Mouse (Mus musculus) megakaryocyte, embryonic 14.5 days (primary cell): ENCODE measurements around the gene Klrg1. TPM values are rescaled to one million over a fixed set of nuclear protein-coding genes. Genes with fewer than 3 reads are reported as not detected.

Experiments used
- H3K27me3 ChIP-seq: replicated peaks from 2 replicates; pipeline ENCODE3; 2012; ENCODE audit warnings: inconsistent platforms
- H3K36me3 ChIP-seq: replicated peaks from 2 replicates; pipeline ENCODE3; 2012; ENCODE audit warnings: low read length, inconsistent platforms, mixed read lengths
- H3K4me1 ChIP-seq: 2 replicates; pipeline ENCODE4 v1.6.1; 2012; ENCODE audit warnings: inconsistent platforms
- H3K4me3 ChIP-seq: replicated peaks from 2 replicates; pipeline ENCODE3; 2012; ENCODE audit warnings: moderate library complexity, mild to moderate bottlenecking, inconsistent platforms
- H3K9me3 ChIP-seq: 2 replicates; pipeline ENCODE4 v1.6.1; 2012; ENCODE audit warnings: inconsistent platforms
- FLI1 ChIP-seq: IDR thresholded peaks from 2 replicates; pipeline ENCODE4 v1.6.1; 2012; ENCODE audit warnings: low read length, inconsistent platforms, mixed read lengths
- GATA1 ChIP-seq: IDR thresholded peaks from 3 replicates; pipeline ENCODE4 v1.6.1; 2012; ENCODE audit warnings: mixed read lengths, low read length, inconsistent platforms, borderline replicate concordance
- polyA plus RNA-seq: library from polyadenylated mRNA; stranded (reverse); fragments of >175 nt; gene quantifications from 2 replicates; pipeline ENCODE4 v1.2.3, GENCODE M21; 2012; ENCODE audit warnings: low replicate concordance; ENCODE audit not compliant: insufficient read depth

The Klrg1 gene
- not detected in 2 replicates for polyA plus RNA-seq

DNA sequence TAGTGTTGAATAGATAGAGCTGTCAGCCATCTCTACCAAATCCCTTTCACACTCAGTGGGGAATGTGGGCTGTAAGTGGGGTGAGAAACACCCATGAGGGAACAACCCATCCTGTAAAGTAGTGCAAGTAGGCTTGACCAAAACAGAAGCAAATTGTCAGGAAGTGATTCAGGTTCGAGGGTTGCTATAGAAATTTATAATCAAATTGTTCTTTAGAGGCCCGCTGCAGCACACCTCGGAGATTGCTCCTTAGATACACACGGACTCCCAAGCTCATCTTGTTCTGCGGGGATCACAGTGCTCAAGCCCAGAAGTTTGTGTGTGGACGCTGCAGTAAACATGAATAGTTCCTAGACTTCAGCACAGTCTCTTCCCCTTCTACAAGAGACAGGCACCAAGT is at the start of gene Klrg1:
Gene Klrg1 (minus strand): TSS at position 101 of the 400 bp plus-strand sequence.
- Histone ChIP-seq H3K36me3 (no peaks in the 10 kb centered on the region), H3K27me3 (peaks cover 2% of the 10 kb centered on the region), H3K4me3 (no peak within 1 kb of the TSS), H3K9me3 (no peaks in the 10 kb centered on the region), H3K4me1 (no peaks in the 10 kb centered on the region; the same call in 1 of the 2 replicates)
- TF ChIP-seq GATA1 (no peak), FLI1 (no peak)

DNA sequence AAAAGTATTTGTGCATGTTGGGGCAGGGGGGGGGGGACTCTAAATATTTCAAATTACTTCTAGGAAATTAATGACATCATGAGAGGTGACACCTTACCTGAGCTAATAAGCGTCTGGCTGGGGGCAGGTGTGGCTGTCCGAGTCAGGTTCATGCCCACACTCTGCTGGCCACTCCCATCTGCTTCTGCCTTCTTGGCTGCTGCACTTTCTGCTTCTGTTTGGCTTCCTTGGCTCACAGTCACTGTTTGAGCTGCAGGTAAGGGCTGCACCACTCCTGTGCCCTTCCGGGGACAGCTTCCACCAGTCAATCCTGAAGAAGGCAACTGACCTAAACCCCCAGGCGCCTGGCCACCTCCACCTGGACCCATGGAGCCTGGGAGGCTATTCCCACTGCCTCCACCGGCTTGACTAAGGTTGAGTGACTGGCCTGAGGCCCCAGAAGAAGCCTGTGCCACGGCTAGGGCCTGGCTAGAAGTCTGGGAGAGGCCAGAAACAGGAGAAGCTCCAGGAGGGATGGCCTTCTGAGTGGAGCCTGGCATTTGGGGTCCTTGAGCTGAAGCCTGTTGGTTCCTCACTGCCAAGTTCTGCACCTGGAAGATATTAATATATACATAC is 42.8 kb upstream of the Klrg1 start:
- Histone ChIP-seq H3K4me1 (no peaks in the 10 kb centered on the region), H3K9me3 (no peaks in the 10 kb centered on the region), H3K36me3 (peaks cover 54% of the 10 kb centered on the region), H3K27me3 (no peaks in the 10 kb centered on the region), H3K4me3 (no peak overlapping the region)
- no peak for TF ChIP-seq FLI1
- TF ChIP-seq GATA1 = no peak

DNA sequence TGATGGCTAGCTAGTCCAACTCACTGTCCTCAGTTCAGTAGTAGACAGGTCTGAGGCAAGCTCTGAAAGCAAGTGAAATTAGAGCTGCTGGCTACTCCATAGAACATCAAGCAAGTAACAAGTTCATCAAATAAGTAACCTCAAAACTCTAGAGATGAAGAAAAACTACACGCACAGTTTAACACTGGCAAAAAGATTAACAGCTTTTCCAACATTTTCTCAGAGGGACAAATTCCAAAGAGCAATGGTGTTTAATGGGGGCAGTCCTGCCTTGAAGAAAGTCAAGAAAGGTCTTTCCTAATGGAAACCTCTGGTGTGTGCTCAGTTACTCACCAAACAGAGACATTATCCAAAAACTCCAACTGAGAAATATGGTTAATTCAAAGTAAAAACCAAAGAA is 36.0 kb upstream of the Klrg1 start:
- Histone ChIP-seq H3K9me3 (no peaks in the 10 kb centered on the region), H3K36me3 (peaks cover 98% of the 10 kb centered on the region), H3K4me3 (no peak overlapping the region), H3K4me1 (no peaks in the 10 kb centered on the region; the same call in 1 of the 2 replicates), H3K27me3 (no peaks in the 10 kb centered on the region)
- TF ChIP-seq FLI1 = no peak
- no peak for TF ChIP-seq GATA1

DNA sequence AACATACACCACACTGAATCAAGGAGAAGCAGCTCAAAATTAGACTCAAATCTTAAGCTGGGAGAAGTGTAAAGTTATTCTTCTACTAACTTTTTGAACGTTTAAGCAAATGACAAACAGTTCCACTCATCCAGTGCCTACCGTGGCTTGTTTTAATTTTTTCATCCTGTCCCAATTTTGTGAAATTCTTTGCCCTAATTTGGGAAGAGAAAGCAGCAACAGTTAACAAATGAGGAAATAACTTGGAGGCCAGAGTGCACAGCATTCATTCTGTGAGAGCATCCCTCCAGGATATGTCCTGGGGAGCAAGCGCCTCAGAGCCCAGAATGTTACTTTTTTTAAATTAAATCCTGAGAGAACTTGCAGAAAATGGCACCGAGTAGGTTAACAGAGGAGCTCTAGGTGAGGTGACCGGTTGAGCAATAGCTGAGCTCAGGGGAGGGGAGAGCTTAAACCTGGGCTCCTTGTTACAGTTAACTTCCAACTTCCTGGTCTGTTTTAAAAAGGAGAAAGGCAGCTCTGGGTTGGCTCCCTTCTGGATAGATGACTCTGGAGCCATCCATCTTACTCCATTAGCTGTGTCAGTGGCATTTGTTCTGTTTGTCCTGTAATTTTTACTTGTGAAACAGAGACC is 27.6 kb upstream of the Klrg1 start:
- Histone ChIP-seq H3K36me3 (peaks cover 41% of the 10 kb centered on the region), H3K4me3 (peak overlapping the region; percentile 92), H3K27me3 (no peaks in the 10 kb centered on the region), H3K4me1 (peaks cover 34% of the 10 kb centered on the region), H3K9me3 (no peaks in the 10 kb centered on the region)
- TF ChIP-seq GATA1 (no peak), FLI1 (no peak)

DNA sequence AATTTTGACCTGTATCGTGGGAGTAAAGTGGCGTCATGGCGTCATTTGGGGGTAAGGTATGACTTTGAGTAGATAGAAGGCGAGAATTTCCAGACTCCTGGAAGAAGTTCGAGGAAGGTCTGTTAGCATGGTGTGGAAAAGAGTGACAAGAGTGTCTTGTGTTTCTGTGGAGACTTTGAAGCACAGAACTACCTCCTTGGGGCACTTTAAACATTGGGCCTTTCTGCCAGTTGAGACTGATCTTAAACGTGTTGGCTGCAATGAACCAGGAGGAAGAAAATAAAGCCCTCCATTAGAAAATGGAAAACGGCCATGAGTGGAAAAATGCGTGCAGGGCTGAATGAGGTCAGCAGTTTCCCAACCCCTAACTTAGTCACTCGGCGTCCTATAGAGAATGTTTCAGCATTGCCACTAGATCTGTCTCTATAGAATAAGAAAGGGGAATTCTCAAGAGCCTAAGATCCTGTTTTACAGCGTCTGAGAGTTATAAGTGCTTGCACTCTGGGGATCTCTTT is 26.8 kb upstream of the Klrg1 start:
- Histone ChIP-seq H3K4me3 (peak overlapping the region; percentile 92), H3K9me3 (no peaks in the 10 kb centered on the region), H3K4me1 (peaks cover 39% of the 10 kb centered on the region), H3K27me3 (no peaks in the 10 kb centered on the region), H3K36me3 (peaks cover 33% of the 10 kb centered on the region)
- TF ChIP-seq FLI1 = no peak
- TF ChIP-seq GATA1 = no peak

DNA sequence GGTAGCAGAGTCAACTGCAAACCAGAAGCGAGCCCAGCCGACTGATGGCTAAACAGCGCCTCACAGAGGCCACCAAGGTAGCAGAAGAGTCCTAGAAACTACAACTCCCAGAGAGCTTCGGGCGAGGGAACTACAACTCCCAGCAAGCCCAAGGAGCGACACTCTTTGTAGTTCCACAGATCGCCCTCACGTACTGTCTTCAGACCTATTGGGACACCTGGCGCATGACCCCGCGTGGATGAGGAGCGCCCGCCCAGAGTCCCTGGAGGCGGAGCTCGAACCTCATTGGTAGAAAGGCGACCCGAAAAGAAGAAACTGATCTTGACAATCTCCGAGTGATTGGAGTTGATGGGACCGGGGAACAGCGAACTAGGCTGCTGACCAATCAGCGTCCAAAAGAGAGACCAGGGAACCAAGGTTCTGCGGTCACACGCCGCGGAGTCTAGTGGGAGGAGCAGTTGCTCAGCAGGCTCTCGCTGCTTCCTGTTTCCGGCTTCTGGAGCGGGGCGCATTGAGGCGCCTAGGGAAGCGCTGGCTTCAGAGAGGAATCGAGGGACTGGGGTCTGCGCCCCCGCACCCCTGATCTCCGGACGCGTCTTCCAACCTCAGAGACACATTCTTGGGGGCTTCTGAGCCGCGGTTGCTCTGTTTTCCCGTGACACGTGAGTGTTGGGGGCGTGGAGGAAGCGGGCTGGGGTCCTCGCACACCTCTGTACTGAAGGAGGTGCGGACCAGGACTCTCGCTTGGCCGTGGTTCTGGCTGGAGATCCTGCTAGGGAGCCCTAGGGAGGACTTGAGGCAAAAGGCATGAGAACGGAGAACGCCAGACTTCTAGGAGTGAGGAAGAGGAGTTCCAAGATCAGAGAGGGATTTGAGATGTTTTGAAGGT is 26.1 kb upstream of the Klrg1 start, which contains the start of gene M6pr:
Gene M6pr (plus strand): TSS at position 216 of the 889 bp plus-strand sequence.
- Histone ChIP-seq H3K36me3 (peaks cover 26% of the 10 kb centered on the region), H3K4me1 (peaks cover 46% of the 10 kb centered on the region), H3K27me3 (no peaks in the 10 kb centered on the region), H3K9me3 (no peaks in the 10 kb centered on the region), H3K4me3 (peak within 1 kb of the TSS; percentile 92)
- TF ChIP-seq GATA1 (no peak), FLI1 (0 out of 2 replicates have a peak, but pooled peaks have one; percentile 31)

DNA sequence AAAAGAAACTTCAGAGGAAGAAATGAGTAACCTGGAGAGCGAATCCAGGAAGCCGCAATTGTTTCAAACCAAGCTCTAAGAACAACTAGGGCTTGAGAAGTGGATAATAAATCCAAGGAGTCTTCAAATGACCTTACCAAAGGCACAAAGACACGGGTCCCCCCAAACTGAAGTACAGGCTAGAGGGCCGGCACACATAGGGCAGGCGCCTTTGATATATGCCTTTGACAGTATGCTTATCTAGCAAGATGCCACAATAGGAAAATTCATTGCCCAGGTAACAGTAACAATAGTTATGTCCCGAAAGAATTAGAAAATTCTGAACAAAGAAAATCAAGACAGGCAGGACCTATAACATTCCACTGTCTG is 25.4 kb upstream of the Klrg1 start:
- H3K9me3 ChIP-seq = no peaks in the 10 kb centered on the region
- peak overlapping the region; percentile 92 for H3K4me3 ChIP-seq
- H3K36me3 ChIP-seq = peaks cover 19% of the 10 kb centered on the region
- no peak for TF ChIP-seq FLI1
- no peak for TF ChIP-seq GATA1
- H3K27me3 ChIP-seq = no peaks in the 10 kb centered on the region
- H3K4me1 ChIP-seq = peaks cover 47% of the 10 kb centered on the region

DNA sequence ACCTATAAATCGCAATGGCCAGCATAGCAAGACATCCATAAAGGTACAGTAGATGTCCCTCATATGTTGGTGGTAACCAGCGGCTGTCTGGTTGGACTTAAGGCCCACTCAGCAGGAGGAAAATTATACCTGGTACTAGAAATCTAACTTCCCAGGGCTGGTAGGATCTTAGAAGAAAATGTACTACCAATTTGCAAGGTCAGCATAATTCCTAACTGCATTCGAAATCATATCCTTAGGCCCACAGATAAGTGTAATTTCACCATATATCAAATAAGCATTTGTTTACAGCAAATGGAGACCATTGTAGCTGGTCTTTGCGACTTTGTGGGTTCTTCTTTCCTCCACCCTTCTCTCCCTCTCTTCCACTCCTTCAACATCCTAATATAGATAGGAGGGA is 24.0 kb upstream of the Klrg1 start:
- Histone ChIP-seq H3K4me3 (no peak overlapping the region), H3K27me3 (no peaks in the 10 kb centered on the region), H3K4me1 (peaks cover 52% of the 10 kb centered on the region), H3K36me3 (peaks cover 6% of the 10 kb centered on the region), H3K9me3 (no peaks in the 10 kb centered on the region)
- TF ChIP-seq GATA1 (no peak), FLI1 (no peak)

DNA sequence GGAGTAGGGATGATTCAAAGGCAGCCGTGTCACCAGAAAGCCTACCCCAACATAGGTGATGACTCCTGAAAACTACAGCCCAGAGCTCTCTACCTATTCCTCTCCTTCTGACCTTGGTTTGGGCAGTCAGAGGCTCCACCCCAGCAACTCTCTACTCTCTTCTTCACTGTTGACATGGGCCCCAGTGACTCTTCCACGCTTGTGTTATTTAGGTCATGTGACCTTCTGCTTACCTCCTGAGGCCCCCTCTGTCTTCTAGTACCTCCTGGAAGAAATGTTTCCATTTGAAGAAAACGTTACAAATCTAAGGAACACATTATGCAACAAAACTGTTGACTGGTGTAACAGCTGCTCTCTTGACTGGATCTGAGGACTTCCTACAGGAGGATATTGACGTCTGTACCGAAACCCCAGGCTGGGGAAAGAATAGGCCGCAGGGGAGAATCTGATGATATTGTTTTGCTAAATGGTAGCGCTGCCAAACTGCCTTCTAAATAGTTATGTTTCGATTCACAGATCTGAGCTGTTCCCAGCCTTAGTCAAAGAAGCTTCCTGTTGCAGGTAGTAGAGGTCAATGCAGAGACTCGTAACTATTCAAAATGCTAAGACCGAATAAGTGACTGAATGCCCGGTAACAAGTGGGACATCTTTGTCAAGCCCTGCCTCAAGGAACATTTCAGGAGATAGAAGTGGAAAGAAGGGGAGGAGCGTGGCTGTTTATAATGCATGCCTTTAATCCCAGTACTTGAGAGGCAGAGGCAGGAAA is 22.3 kb upstream of the Klrg1 start:
- no peaks in the 10 kb centered on the region for H3K36me3 ChIP-seq
- no peaks in the 10 kb centered on the region for H3K27me3 ChIP-seq
- no peak for TF ChIP-seq GATA1
- no peak for TF ChIP-seq FLI1
- H3K4me1 ChIP-seq = peaks cover 51% of the 10 kb centered on the region
- H3K9me3 ChIP-seq = no peaks in the 10 kb centered on the region
- no peak overlapping the region for H3K4me3 ChIP-seq
